Comparison of ENCODE assay signal across 8 mouse cellular contexts in the genomic region with DNA sequence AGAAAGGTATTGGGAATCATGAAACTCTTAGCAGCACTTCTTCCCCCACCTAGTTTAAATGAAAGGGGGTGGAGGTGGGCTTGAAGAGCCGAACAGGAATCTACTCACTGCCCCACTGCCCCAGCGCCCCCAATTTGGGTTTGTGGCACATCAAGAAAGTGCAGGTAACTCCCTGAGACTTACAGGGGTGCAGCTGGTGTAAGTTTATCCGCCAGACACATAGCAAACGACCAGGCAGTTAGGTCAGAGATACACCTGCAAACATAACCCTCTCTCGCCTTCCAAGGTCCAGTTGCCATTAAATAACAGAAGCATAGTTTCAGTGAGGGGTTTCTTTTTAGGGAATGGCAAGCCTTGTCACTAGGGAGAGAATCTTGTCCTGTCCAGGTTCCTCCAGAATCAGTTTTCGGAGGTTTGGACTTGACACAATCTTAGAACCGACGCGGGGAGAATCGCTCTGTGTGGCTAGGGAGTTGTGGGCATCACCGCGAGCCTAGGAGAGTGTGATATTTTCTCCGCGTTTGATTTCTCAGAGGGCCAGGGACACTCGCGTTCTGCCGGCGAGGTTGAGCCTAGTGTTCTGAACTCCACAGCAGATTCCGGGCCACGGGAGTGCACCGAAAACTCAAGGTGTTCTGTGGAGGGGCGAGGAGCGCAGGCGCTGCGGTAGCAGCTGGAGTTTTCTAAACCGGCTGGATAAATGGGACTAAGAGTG. TPM values are rescaled to one million over a fixed set of nuclear protein-coding genes. Genes with fewer than 3 reads are reported as not detected.
A peak's percentile ranks its signal among the peaks of the same experiment; 100 is the strongest.
DNase-seq lines count a peak whose midpoint lies in the region; ATAC-seq lines count a peak whose summit lies in the region.

No protein-coding gene starts in this region.

- no peak for ATAC-seq in kidney, embryonic 16.5 days (ENCODE audit: low FRiP score, low TSS enrichment)
- no peak for ATAC-seq in embryonic facial prominence, embryonic 14.5 days (ENCODE audit: low read depth)
- no peak for ATAC-seq in intestine, embryonic 16.5 days
- ATAC-seq in neural tube, embryonic 14.5 days (ENCODE audit: low read depth) = peak; percentile 5; the same call in 1 of the 2 replicates

- H3K9ac ChIP-seq in kidney, embryonic 16.5 days (replicated peaks; ENCODE audit: low read length) = no peak overlapping the region
- peak overlapping the region; percentile 14; the same call in 1 of the 2 replicates for H3K9ac ChIP-seq in embryonic facial prominence, embryonic 14.5 days (ENCODE audit: low read depth, low read length)
- H3K9ac ChIP-seq in intestine, embryonic 16.5 days (ENCODE audit: low read depth, low read length) = no peak overlapping the region
- H3K9ac ChIP-seq in neural tube, embryonic 14.5 days (replicated peaks; ENCODE audit: low read depth, low read length) = peak overlapping the region; percentile 82

- no peaks in the 10 kb centered on the region for H3K36me3 ChIP-seq in kidney, embryonic 16.5 days (ENCODE audit: insufficient read depth, low read length)
- H3K36me3 ChIP-seq in embryonic facial prominence, embryonic 14.5 days (ENCODE audit: control insufficient read depth, insufficient read depth, low read length) = no peaks in the 10 kb centered on the region
- no peaks in the 10 kb centered on the region for H3K36me3 ChIP-seq in intestine, embryonic 16.5 days (ENCODE audit: control insufficient read depth, insufficient read depth, low read length)
- H3K36me3 ChIP-seq in neural tube, embryonic 14.5 days (ENCODE audit: control insufficient read depth, insufficient read depth, low read length) = no peaks in the 10 kb centered on the region

- H3K4me2 ChIP-seq in kidney, embryonic 16.5 days (replicated peaks; ENCODE audit: low read depth, low read length) = peak overlapping the region; percentile 54
- H3K4me2 ChIP-seq in embryonic facial prominence, embryonic 14.5 days (ENCODE audit: low read depth, low read length) = peak overlapping the region; percentile 64
- peak overlapping the region; percentile 64 for H3K4me2 ChIP-seq in intestine, embryonic 16.5 days (ENCODE audit: low read depth, low read length)
- H3K4me2 ChIP-seq in neural tube, embryonic 14.5 days (ENCODE audit: low read depth, low read length) = peak overlapping the region; percentile 73

- H3K4me1 ChIP-seq in kidney, embryonic 16.5 days (ENCODE audit: insufficient read depth, low read length) = peaks cover 14% of the 10 kb centered on the region
- H3K4me1 ChIP-seq in embryonic facial prominence, embryonic 14.5 days (ENCODE audit: control insufficient read depth, insufficient read depth, low read length) = 0 out of 2 replicates have a peak, but pooled peaks cover 4% of the 10 kb centered on the region
- peaks cover 3% of the 10 kb centered on the region; the same call in 1 of the 2 replicates for H3K4me1 ChIP-seq in intestine, embryonic 16.5 days (ENCODE audit: control insufficient read depth, insufficient read depth, low read length)
- H3K4me1 ChIP-seq in neural tube, embryonic 14.5 days (ENCODE audit: control insufficient read depth, insufficient read depth, low read length) = peaks cover 5% of the 10 kb centered on the region

- peak overlapping the region; percentile 41 for H3K4me3 ChIP-seq in kidney, embryonic 16.5 days (ENCODE audit: low read length)
- H3K4me3 ChIP-seq in embryonic facial prominence, embryonic 14.5 days (ENCODE audit: low read depth, low read length) = peak overlapping the region; percentile 38
- peak overlapping the region; percentile 42 for H3K4me3 ChIP-seq in intestine, embryonic 16.5 days (ENCODE audit: low read length)
- peak overlapping the region; percentile 56 for H3K4me3 ChIP-seq in neural tube, embryonic 14.5 days (ENCODE audit: low read depth, low read length)

- WGBS in kidney, embryonic 16.5 days = under 1% methylated on average over 26 of the region's 26 CpGs
- 2% methylated on average over 26 of the region's 26 CpGs for WGBS in embryonic facial prominence, embryonic 14.5 days
- under 1% methylated on average over 26 of the region's 26 CpGs for WGBS in intestine, embryonic 16.5 days
- under 1% methylated on average over 26 of the region's 26 CpGs for WGBS in neural tube, embryonic 14.5 days

- H3K9me3 ChIP-seq in kidney, embryonic 16.5 days (ENCODE audit: low read length) = no peaks in the 10 kb centered on the region
- H3K9me3 ChIP-seq in embryonic facial prominence, embryonic 14.5 days (ENCODE audit: control insufficient read depth, low read length) = no peaks in the 10 kb centered on the region
- H3K9me3 ChIP-seq in intestine, embryonic 16.5 days (ENCODE audit: control insufficient read depth, low read length) = no peaks in the 10 kb centered on the region
- no peaks in the 10 kb centered on the region for H3K9me3 ChIP-seq in neural tube, embryonic 14.5 days (ENCODE audit: control insufficient read depth, low read length)

- H3K27ac ChIP-seq in kidney, embryonic 16.5 days (ENCODE audit: low read length) = no peak overlapping the region
- H3K27ac ChIP-seq in embryonic facial prominence, embryonic 14.5 days (replicated peaks; ENCODE audit: low read depth, low read length) = no peak overlapping the region
- H3K27ac ChIP-seq in intestine, embryonic 16.5 days (ENCODE audit: low read length) = no peak overlapping the region
- H3K27ac ChIP-seq in neural tube, embryonic 14.5 days (ENCODE audit: low read depth, low read length) = peak overlapping the region; percentile 93

- peaks cover 90% of the 10 kb centered on the region for H3K27me3 ChIP-seq in kidney, embryonic 16.5 days (ENCODE audit: insufficient read depth, low read length)
- H3K27me3 ChIP-seq in embryonic facial prominence, embryonic 14.5 days (replicated peaks; ENCODE audit: control insufficient read depth, insufficient read depth, low read length) = peaks cover 94% of the 10 kb centered on the region
- H3K27me3 ChIP-seq in intestine, embryonic 16.5 days (replicated peaks; ENCODE audit: control insufficient read depth, insufficient read depth, low read length) = peaks cover 67% of the 10 kb centered on the region
- peaks cover 12% of the 10 kb centered on the region for H3K27me3 ChIP-seq in neural tube, embryonic 14.5 days (ENCODE audit: control insufficient read depth, insufficient read depth, low read length)

- DNase-seq in kidney, postnatal 4 days = no peak
- no peak for DNase-seq in embryonic facial prominence, embryonic 14.5 days (ENCODE audit: low spot score)
- DNase-seq in T-cell, adult 2 months (ENCODE audit: low spot score) = no peak
- no peak for DNase-seq in gastrocnemius, postnatal 36 days
- no peak for DNase-seq in kidney, postnatal 14 days

- intact Hi-C loops in gastrocnemius, postnatal 36 days (cut with DNase I) = no loop called here

RNA-seq across cellular contexts. Expression of gene Nxph1, which starts 2.5 kb away (rescaled TPM):
- polyA plus RNA-seq in kidney, embryonic 16.5 days (2015; fragmentation: Nextera tagmentation; extraction: Ambion mirVana) = 0.10 and 0.27 TPM in 2 replicates
- polyA plus RNA-seq in embryonic facial prominence, embryonic 14.5 days (2014; fragmentation: Nextera tagmentation; extraction: Ambion mirVana) = 3.1 TPM in 2 replicates
- 0.11 and 0.34 TPM in 2 replicates for polyA plus RNA-seq in intestine, embryonic 16.5 days (2015; fragmentation: Nextera tagmentation; extraction: Ambion mirVana)
- 108 and 122 TPM in 2 replicates for polyA plus RNA-seq in neural tube, embryonic 14.5 days (2014; fragmentation: Nextera tagmentation; extraction: Ambion mirVana)
- total RNA-seq in gastrocnemius, postnatal 36 days (2021) = not detected

Comparison
In these comparisons a context has a peak if more than half of its experiments do, and no peak if none do; other contexts are left out.
1. H3K9ac ChIP-seq: peak in embryonic facial prominence, embryonic 14.5 days (single experiment) and neural tube, embryonic 14.5 days (single experiment); none in kidney, embryonic 16.5 days (single experiment) and intestine, embryonic 16.5 days (single experiment).
2. RNA of gene Nxph1, which starts 2.5 kb away (polyA plus RNA-seq): 108 to 122 TPM in neural tube, embryonic 14.5 days; 3.1 TPM in embryonic facial prominence, embryonic 14.5 days, 0.11 to 0.34 TPM in intestine, embryonic 16.5 days and 0.10 to 0.27 TPM in kidney, embryonic 16.5 days; every median in the first group is over 10 times any median in the second.
3. Peak in every context shown above with its lines, with median percentiles within 50 percentile points of each other: H3K4me2 ChIP-seq and H3K4me3 ChIP-seq.